Mouse (Mus musculus): ENCODE measurements around the gene L2hgdh. TPM values are rescaled to one million over a fixed set of nuclear protein-coding genes. Genes with fewer than 3 reads are reported as not detected.

Gene L2hgdh
- polyA plus RNA-seq, 1 experiment, result 17.8 TPM

GRCm38 (mm10) chr12:69642877-69643276 is 81.8 kb downstream of the L2hgdh start:
- 88% methylated on average over 5 of the region's 5 CpGs for WGBS
- H3K36me3 ChIP-seq (ENCODE audit: control insufficient read depth, insufficient read depth, low read length), result peaks cover 34% of the 10 kb centered on the region
- TF ChIP-seq POLR2A (IDR thresholded peaks at IDR 0.05; ENCODE audit: low read depth, low read length) (no peak), CTCF (IDR thresholded peaks at IDR 0.05; ENCODE audit: extremely low read depth, insufficient read length, insufficient replicate concordance, low read depth, low read length) (no peak)

More at GRCm38 (mm10) chr12:69642877-69643276, 81.8 kb downstream of the L2hgdh start:
- Histone ChIP-seq H3K4me3 (ENCODE audit: low read depth, low read length) (no peak overlapping the region), H3K27me3 (ENCODE audit: control insufficient read depth, insufficient read depth, low read length) (no peaks in the 10 kb centered on the region), H3K4me1 (ENCODE audit: control insufficient read depth, insufficient read depth, insufficient read length, low read length) (no peaks in the 10 kb centered on the region), H3K27ac (ENCODE audit: insufficient read depth, low read depth, low read length) (no peak overlapping the region)

Other genes starting within 250 kb of the L2hgdh start
- 4.4 and 7.6 TPM in 2 replicates for gene Vcpkmt, start 141.8 kb downstream of the L2hgdh start, polyA plus RNA-seq (2012; rRNA removed)
- 4.3 and 12.0 TPM in 2 replicates for gene Sos2, start 43.0 kb downstream of the L2hgdh start, polyA plus RNA-seq (2012; rRNA removed)
- gene Atp5s, start 77 bp upstream of the L2hgdh start, polyA plus RNA-seq (2012; rRNA removed), result 7.9 and 9.4 TPM in 2 replicates
- 0.29 and 0.52 TPM in 2 replicates for gene Cdkl1, start 66.4 kb upstream of the L2hgdh start, polyA plus RNA-seq (2012; rRNA removed)
- 0.37 and 0.41 TPM in 2 replicates for gene Atl1, start 167.7 kb upstream of the L2hgdh start, polyA plus RNA-seq (2012; rRNA removed)
- gene Map4k5, start 168.3 kb upstream of the L2hgdh start, polyA plus RNA-seq (2012; rRNA removed), result 4.6 and 5.1 TPM in 2 replicates